Mouse (Mus musculus): ENCODE measurements around the gene Fam102a. TPM values are rescaled to one million over a fixed set of nuclear protein-coding genes. Genes with fewer than 3 reads are reported as not detected.

Gene Fam102a
- total and polyA plus RNA-seq, 2 experiments from 2014 or later = 8.2 to 25.4 TPM

GRCm38 (mm10) chr2:32493301-32493701 is 41.8 kb upstream of the Fam102a start:
- ATAC-seq (no peak), DNase-seq (ENCODE audit: low spot score) (no peak)
- Histone ChIP-seq H3K9me3 (ENCODE audit: low read length) (no peaks in the 10 kb centered on the region), H3K36me3 (ENCODE audit: insufficient read depth, low read length) (no peaks in the 10 kb centered on the region), H3K4me3 (ENCODE audit: low read length) (no peak overlapping the region), H3K9ac (replicated peaks; ENCODE audit: low read length) (no peak overlapping the region), H3K27me3 (ENCODE audit: insufficient read depth, low read length) (no peaks in the 10 kb centered on the region), H3K4me1 (ENCODE audit: insufficient read depth, low read length) (no peaks in the 10 kb centered on the region), H3K4me2 (ENCODE audit: low read depth, low read length) (no peak overlapping the region), H3K27ac (no peak overlapping the region)
- 81% methylated on average over 12 of the region's 12 CpGs for WGBS
- no peak for TF ChIP-seq CTCF (IDR thresholded peaks at IDR 0.05; ENCODE audit: low read depth)

- Histone ChIP-seq H3K27me3 (ENCODE audit: insufficient read depth, low read length) (no peaks in the 10 kb centered on the region), H3K4me3 (ENCODE audit: low read length) (no peak overlapping the region), H3K4me1 (ENCODE audit: insufficient read depth, low read length) (no peaks in the 10 kb centered on the region), H3K36me3 (ENCODE audit: insufficient read depth, low read length) (no peaks in the 10 kb centered on the region), H3K9me3 (ENCODE audit: low read length) (peaks cover 4% of the 10 kb centered on the region; the same call in 1 of the 2 replicates), H3K27ac (no peak overlapping the region), H3K9ac (replicated peaks; ENCODE audit: low read length) (no peak overlapping the region), H3K4me2 (ENCODE audit: low read depth, low read length) (no peak overlapping the region)
- no peak for TF ChIP-seq CTCF (IDR thresholded peaks at IDR 0.05; ENCODE audit: low read depth)
- no peak for ATAC-seq
- DNase-seq (ENCODE audit: low spot score) = no peak
- WGBS = 70% methylated on average over 2 of the region's 2 CpGs
Observed at GRCm38 (mm10) chr2:32494522-32494921, 40.6 kb upstream of the Fam102a start.

- DNase-seq (ENCODE audit: low spot score) = no peak
- WGBS = 80% methylated on average over 20 of the region's 20 CpGs
- H3K4me3 ChIP-seq (ENCODE audit: low read length) = no peak overlapping the region
Observed at GRCm38 (mm10) chr2:32495185-32495726, 39.9 kb upstream of the Fam102a start.

GRCm38 (mm10) chr2:32496190-32496589 is 38.9 kb upstream of the Fam102a start:
- 74% methylated on average over 5 of the region's 5 CpGs for whole genome bisulfite sequencing
- DNase-seq (ENCODE audit: low spot score) = no peak
- Histone ChIP-seq H3K36me3 (ENCODE audit: insufficient read depth, low read length) (no peaks in the 10 kb centered on the region), H3K9ac (replicated peaks; ENCODE audit: low read length) (no peak overlapping the region), H3K4me1 (ENCODE audit: insufficient read depth, low read length) (no peaks in the 10 kb centered on the region), H3K27me3 (ENCODE audit: insufficient read depth, low read length) (no peaks in the 10 kb centered on the region), H3K9me3 (ENCODE audit: low read length) (peaks cover 4% of the 10 kb centered on the region; the same call in 1 of the 2 replicates), H3K4me2 (ENCODE audit: low read depth, low read length) (no peak overlapping the region), H3K27ac (no peak overlapping the region), H3K4me3 (ENCODE audit: low read length) (no peak overlapping the region)
- ATAC-seq = no peak
- no peak for TF ChIP-seq CTCF (IDR thresholded peaks at IDR 0.05; ENCODE audit: low read depth)

More at GRCm38 (mm10) chr2:32495185-32495726, 39.9 kb upstream of the Fam102a start:
- H3K9ac ChIP-seq (replicated peaks; ENCODE audit: low read length) = no peak overlapping the region
- ATAC-seq = no peak
- H3K4me2 ChIP-seq (ENCODE audit: low read depth, low read length) = no peak overlapping the region
- H3K4me1 ChIP-seq (ENCODE audit: insufficient read depth, low read length) = no peaks in the 10 kb centered on the region
- no peaks in the 10 kb centered on the region for H3K27me3 ChIP-seq (ENCODE audit: insufficient read depth, low read length)
- no peaks in the 10 kb centered on the region for H3K36me3 ChIP-seq (ENCODE audit: insufficient read depth, low read length)
- TF ChIP-seq CTCF (IDR thresholded peaks at IDR 0.05; ENCODE audit: low read depth) = no peak
- H3K27ac ChIP-seq = no peak overlapping the region
- peaks cover 4% of the 10 kb centered on the region; the same call in 1 of the 2 replicates for H3K9me3 ChIP-seq (ENCODE audit: low read length)

- H3K4me2 ChIP-seq (ENCODE audit: low read depth, low read length) = no peak overlapping the region
- ATAC-seq (no peak), DNase-seq (ENCODE audit: low spot score) (no peak)
- H3K4me3 ChIP-seq (ENCODE audit: low read length) = no peak overlapping the region
- no peak overlapping the region for H3K27ac ChIP-seq
- no peaks in the 10 kb centered on the region for H3K4me1 ChIP-seq (ENCODE audit: insufficient read depth, low read length)
- peaks cover 4% of the 10 kb centered on the region; the same call in 1 of the 2 replicates for H3K9me3 ChIP-seq (ENCODE audit: low read length)
- no peaks in the 10 kb centered on the region for H3K27me3 ChIP-seq (ENCODE audit: insufficient read depth, low read length)
- H3K36me3 ChIP-seq (ENCODE audit: insufficient read depth, low read length) = no peaks in the 10 kb centered on the region
- 87% methylated on average over 4 of the region's 4 CpGs for WGBS
- H3K9ac ChIP-seq (replicated peaks; ENCODE audit: low read length) = no peak overlapping the region
- no peak for TF ChIP-seq CTCF (IDR thresholded peaks at IDR 0.05; ENCODE audit: low read depth)
Observed at GRCm38 (mm10) chr2:32499365-32499764, 35.8 kb upstream of the Fam102a start.

GRCm38 (mm10) chr2:32500461-32500860 is 34.7 kb upstream of the Fam102a start:
- H3K36me3 ChIP-seq (ENCODE audit: insufficient read depth, low read length) = no peaks in the 10 kb centered on the region
- H3K4me3 ChIP-seq (ENCODE audit: low read length) = no peak overlapping the region
- H3K27ac ChIP-seq = no peak overlapping the region
- H3K9ac ChIP-seq (replicated peaks; ENCODE audit: low read length) = no peak overlapping the region
- no peaks in the 10 kb centered on the region for H3K4me1 ChIP-seq (ENCODE audit: insufficient read depth, low read length)
- DNase-seq (ENCODE audit: low spot score) (no peak), ATAC-seq (no peak)
- no peaks in the 10 kb centered on the region for H3K27me3 ChIP-seq (ENCODE audit: insufficient read depth, low read length)
- TF ChIP-seq CTCF (IDR thresholded peaks at IDR 0.05; ENCODE audit: low read depth) = no peak
- H3K4me2 ChIP-seq (ENCODE audit: low read depth, low read length) = no peak overlapping the region
- peaks cover 4% of the 10 kb centered on the region; the same call in 1 of the 2 replicates for H3K9me3 ChIP-seq (ENCODE audit: low read length)
- 81% methylated on average over 5 of the region's 5 CpGs for WGBS

GRCm38 (mm10) chr2:32501754-32502324 is 33.3 kb upstream of the Fam102a start:
- ATAC-seq (no peak), DNase-seq (ENCODE audit: low spot score) (no peak)
- Histone ChIP-seq H3K9me3 (ENCODE audit: low read length) (peaks cover 4% of the 10 kb centered on the region; the same call in 1 of the 2 replicates), H3K36me3 (ENCODE audit: insufficient read depth, low read length) (no peaks in the 10 kb centered on the region), H3K4me1 (ENCODE audit: insufficient read depth, low read length) (no peaks in the 10 kb centered on the region), H3K4me2 (ENCODE audit: low read depth, low read length) (no peak overlapping the region), H3K27me3 (ENCODE audit: insufficient read depth, low read length) (no peaks in the 10 kb centered on the region), H3K27ac (no peak overlapping the region), H3K9ac (replicated peaks; ENCODE audit: low read length) (no peak overlapping the region), H3K4me3 (ENCODE audit: low read length) (no peak overlapping the region)
- 70% methylated on average over 5 of the region's 5 CpGs for WGBS
- TF ChIP-seq CTCF (IDR thresholded peaks at IDR 0.05; ENCODE audit: low read depth) = no peak
